Mouse (Mus musculus) heart, embryonic 14.5 days (tissue): ENCODE measurements at regions not wholly inside any gene's neighbourhood (a gene's known extent, or its start where the extent isn't known, plus 50 kb on each side); places are given as distances from the start of the nearest gene placed in this dataset.
"Not testable (repeated sequence)": the region's sequence is repeated elsewhere in the genome, so short reads cannot be mapped to it uniquely, and the experiment has no call there.

Source experiments
- ATAC-seq: fragments of 200-750 bp; cut with Nextera tagmentation; 2 replicates; pipeline ENCODE4 v1.8.0; 2017; ENCODE audit warnings: low read depth, moderate TSS enrichment; ENCODE audit not compliant: insufficient number of reproducible peaks, insufficient read depth, low FRiP score
- H3K27ac ChIP-seq, 2 experiments: fragments of 200-500 bp in 1 of 2; fragments of 300-500 bp in 1 of 2; sonication (generic) in 1 of 2; replicated peaks in 1 of 2; 2 replicates each; pipeline ENCODE4 v1.5.1; 2012 to 2014; ENCODE audit warnings: low read depth in 2 of 2, low read length in 2 of 2, control low read depth in 1 of 2, mild to moderate bottlenecking in 1 of 2, mixed read lengths in 1 of 2; ENCODE audit not compliant: control insufficient read depth in 1 of 2, insufficient read depth in 1 of 2
- H3K27me3 ChIP-seq: fragments of 300-500 bp; sonication (generic); 2 replicates; pipeline ENCODE4 v1.6.1; 2014; ENCODE audit warnings: mild to moderate bottlenecking, low read length, control low read depth; ENCODE audit not compliant: control insufficient read depth, insufficient read depth
- H3K36me3 ChIP-seq: fragments of 300-500 bp; sonication (generic); 2 replicates; pipeline ENCODE4 v1.6.1; 2014; ENCODE audit warnings: mild to moderate bottlenecking, control low read depth, low read length, mixed read lengths; ENCODE audit not compliant: control insufficient read depth, insufficient read depth
- H3K4me1 ChIP-seq, 2 experiments: fragments of 200-500 bp in 1 of 2; fragments of 300-500 bp in 1 of 2; sonication (generic) in 1 of 2; 2 replicates each; pipeline ENCODE4 v1.6.1; 2012 to 2014; ENCODE audit warnings: low read length in 2 of 2, control low read depth in 1 of 2, mixed read lengths in 1 of 2; ENCODE audit not compliant: control insufficient read depth in 2 of 2, insufficient read depth in 2 of 2
- H3K4me2 ChIP-seq: fragments of 300-500 bp; sonication (generic); 2 replicates; pipeline ENCODE4 v1.6.1; 2014; ENCODE audit warnings: mild to moderate bottlenecking, low read length
- H3K4me3 ChIP-seq, 2 experiments: fragments of 200-500 bp in 1 of 2; fragments of 300-500 bp in 1 of 2; sonication (generic) in 1 of 2; 2 replicates each; pipeline ENCODE4 v1.5.1; 2012 to 2014; ENCODE audit warnings: low read length in 2 of 2, mild to moderate bottlenecking in 2 of 2, control low read depth in 1 of 2, low read depth in 1 of 2, moderate library complexity in 1 of 2; ENCODE audit not compliant: control insufficient read depth in 1 of 2, insufficient read depth in 1 of 2
- H3K9ac ChIP-seq: fragments of 300-500 bp; sonication (generic); 2 replicates; pipeline ENCODE4 v1.6.1; 2014; ENCODE audit warnings: mild to moderate bottlenecking, low read length
- H3K9me3 ChIP-seq: fragments of 300-500 bp; sonication (generic); 2 replicates; pipeline ENCODE4 v1.6.1; 2016; ENCODE audit warnings: low read length, control low read depth; ENCODE audit not compliant: control insufficient read depth
- WGBS: fragments of 180-500 bp; shearing (Covaris S2); extraction: QIAGEN DNeasy Blood & Tissue Kit; methylation state at CpG from one replicate; pipeline ENCODE4 v1.1.7; 2014; 5-methylcytosine and 5-hydroxymethylcytosine counted together

DNA sequence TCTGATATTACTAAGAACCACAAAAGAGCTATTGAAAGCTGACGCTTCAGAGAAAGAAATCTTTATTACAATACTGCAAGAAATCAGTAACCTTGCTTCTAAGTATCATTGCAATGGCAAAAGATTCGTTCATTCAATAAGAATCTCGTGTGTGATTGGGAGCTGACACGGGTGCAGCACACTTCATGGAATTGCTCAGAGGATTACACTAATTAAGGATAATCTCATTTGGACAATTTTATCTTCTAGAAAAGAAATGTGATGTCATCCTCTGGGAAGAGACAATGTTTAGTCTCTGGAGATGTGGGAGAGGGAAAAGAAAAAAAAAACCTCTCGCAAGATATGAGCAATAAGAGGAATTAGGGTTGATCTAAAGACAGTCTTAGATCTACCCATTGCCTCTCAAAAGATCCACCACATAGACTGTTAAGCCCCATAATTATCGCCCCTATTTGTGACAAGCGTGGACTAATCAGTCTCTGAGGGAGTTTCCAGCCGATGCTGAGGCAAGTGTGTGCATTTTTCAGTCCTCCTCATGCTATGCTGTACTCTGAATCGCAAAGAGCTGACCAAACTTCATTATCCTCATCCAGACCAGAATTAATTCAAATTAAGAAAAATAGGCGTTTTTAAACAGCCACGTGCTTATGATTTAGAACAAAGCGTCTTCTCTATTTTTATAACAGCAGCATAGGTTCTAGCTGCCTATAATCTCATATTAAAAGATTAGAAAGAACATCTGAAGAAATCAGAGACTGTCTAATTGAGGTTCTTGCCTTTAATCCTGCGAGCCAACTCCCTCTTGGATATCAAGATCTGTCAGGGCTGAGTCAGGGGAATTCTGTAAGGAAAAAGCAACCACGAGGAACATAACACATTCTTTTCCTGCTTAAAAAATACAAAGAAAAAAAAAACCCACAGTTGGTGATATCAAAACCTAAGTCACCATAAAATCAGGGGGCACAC lies 271.1 kb upstream of the Ednrb start:
- Histone ChIP-seq H3K27ac (no peak overlapping the region), H3K36me3 (no peaks in the 10 kb centered on the region), H3K27me3 (no peaks in the 10 kb centered on the region), H3K4me2 (no peak overlapping the region), H3K4me3 (no peak overlapping the region), H3K9ac (no peak overlapping the region), H3K4me1 (no peaks in the 10 kb centered on the region), H3K9me3 (no peaks in the 10 kb centered on the region)
- no peak for ATAC-seq
- 76% methylated on average over 14 of the region's 14 CpGs for WGBS

GRCm38 (mm10) chr14:104114182-104114581 lies 270.0 kb upstream of the Ednrb start:
- ATAC-seq: no peak
- H3K4me3 ChIP-seq: no peak overlapping the region
- no peaks in the 10 kb centered on the region for H3K4me1 ChIP-seq
- no peaks in the 10 kb centered on the region for H3K27me3 ChIP-seq
- H3K9ac ChIP-seq: no peak overlapping the region
- 66% methylated on average over 3 of the region's 3 CpGs for WGBS
- H3K27ac ChIP-seq: no peak overlapping the region
- H3K4me2 ChIP-seq: no peak overlapping the region
- H3K9me3 ChIP-seq: no peaks in the 10 kb centered on the region
- H3K36me3 ChIP-seq: no peaks in the 10 kb centered on the region

DNA sequence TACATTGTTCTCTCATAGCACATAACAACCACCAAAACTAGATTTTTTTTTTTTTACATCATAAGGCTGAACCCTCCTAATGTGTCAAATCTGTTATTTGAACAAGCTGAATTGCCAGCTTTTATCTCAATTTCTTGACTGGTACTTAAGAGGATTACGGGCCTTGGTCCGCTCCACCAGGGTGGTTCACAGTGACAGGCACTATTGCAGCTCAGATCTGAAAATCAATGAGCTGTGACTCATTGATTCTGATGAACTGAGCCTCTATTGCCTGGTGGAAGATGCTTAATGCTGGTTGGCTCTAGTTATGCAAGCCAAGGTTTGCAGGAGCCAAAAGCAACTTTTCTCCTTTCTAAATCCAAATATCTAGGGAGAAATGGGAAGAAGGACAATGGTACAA lies 269.2 kb upstream of the Ednrb start:
- Histone ChIP-seq H3K4me1 (no peaks in the 10 kb centered on the region), H3K36me3 (no peaks in the 10 kb centered on the region), H3K9ac (no peak overlapping the region), H3K27me3 (no peaks in the 10 kb centered on the region), H3K9me3 (no peaks in the 10 kb centered on the region), H3K4me2 (no peak overlapping the region), H3K27ac (no peak overlapping the region), H3K4me3 (no peak overlapping the region)
- 77% methylated on average over 2 of the region's 2 CpGs for WGBS
- no peak for ATAC-seq

GRCm38 (mm10) chr14:104086381-104086780 lies 242.2 kb upstream of the Ednrb start:
- no peak for ATAC-seq
- Histone ChIP-seq H3K4me3 (no peak overlapping the region), H3K9me3 (no peaks in the 10 kb centered on the region), H3K4me1 (no peaks in the 10 kb centered on the region), H3K9ac (no peak overlapping the region), H3K27me3 (no peaks in the 10 kb centered on the region), H3K36me3 (no peaks in the 10 kb centered on the region), H3K4me2 (no peak overlapping the region), H3K27ac (no peak overlapping the region)
- WGBS: 91% methylated on average over 2 of the region's 2 CpGs

- not testable (repeated sequence) for H3K9ac ChIP-seq, ATAC-seq, H3K4me2 ChIP-seq, H3K36me3 ChIP-seq, H3K4me1 ChIP-seq, H3K4me3 ChIP-seq, H3K9me3 ChIP-seq, H3K27me3 ChIP-seq, H3K27ac ChIP-seq
- WGBS: 60% methylated on average over 1 of the region's 4 CpGs
These were observed 220.0 kb upstream of the Ednrb start for GRCm38 (mm10) chr14:104064199-104064598.

GRCm38 (mm10) chr14:104053697-104054096 lies 209.5 kb upstream of the Ednrb start:
- no peak overlapping the region for H3K9ac ChIP-seq
- no peaks in the 10 kb centered on the region for H3K4me1 ChIP-seq
- H3K36me3 ChIP-seq: no peaks in the 10 kb centered on the region
- H3K27me3 ChIP-seq: no peaks in the 10 kb centered on the region
- no peak overlapping the region for H3K4me2 ChIP-seq
- H3K27ac ChIP-seq: no peak overlapping the region
- ATAC-seq: no peak
- 72% methylated on average over 1 of the region's 1 CpGs for WGBS
- no peaks in the 10 kb centered on the region for H3K9me3 ChIP-seq
- no peak overlapping the region for H3K4me3 ChIP-seq

DNA sequence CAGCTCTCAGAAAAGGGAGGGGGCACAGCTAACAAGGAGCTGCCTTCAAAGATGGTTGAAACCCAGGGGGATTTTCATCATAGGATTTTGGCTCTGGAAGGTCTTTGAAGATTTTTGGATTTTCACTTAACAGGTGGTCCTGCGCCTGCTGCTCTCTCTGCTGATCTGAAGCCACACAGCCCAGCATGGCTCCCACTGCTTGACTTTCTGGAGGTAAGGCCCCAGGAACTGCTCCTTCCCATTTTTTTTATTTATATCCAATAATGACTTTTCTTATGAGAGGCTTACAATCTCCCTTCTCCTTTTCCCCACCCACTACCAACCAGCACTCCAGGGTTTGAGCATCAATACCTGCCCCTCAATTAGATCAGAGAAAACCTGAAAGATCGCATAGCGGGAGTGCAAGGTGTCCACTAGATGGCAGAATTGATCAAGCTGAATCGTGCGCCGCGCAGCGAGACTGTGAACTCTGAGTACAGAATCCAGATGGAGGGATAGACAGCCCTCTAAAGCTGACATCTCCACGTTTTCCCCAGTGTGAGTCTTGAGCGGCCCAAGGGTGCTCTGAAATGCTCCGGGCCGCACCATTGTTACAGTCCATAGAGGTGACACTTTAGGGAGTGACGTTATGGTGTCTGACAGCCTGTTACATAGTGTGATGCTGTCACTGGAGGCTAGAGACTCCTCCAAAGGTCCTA lies 194.6 kb upstream of the Ednrb start:
- no peak for ATAC-seq
- Histone ChIP-seq H3K27me3 (peaks cover 4% of the 10 kb centered on the region; the same call in 1 of the 2 replicates), H3K4me1 (no peaks in the 10 kb centered on the region), H3K4me2 (no peak overlapping the region), H3K9ac (no peak overlapping the region), H3K27ac (no peak overlapping the region), H3K4me3 (no peak overlapping the region), H3K36me3 (no peaks in the 10 kb centered on the region), H3K9me3 (no peaks in the 10 kb centered on the region)
- WGBS: 8% methylated on average over 13 of the region's 13 CpGs
